Mouse (Mus musculus) CD4-positive, CD25-positive, alpha-beta regulatory T cell, adult 4 months (primary cell): ENCODE measurements at regions not wholly inside any gene's neighbourhood (a gene's known extent, or its start where the extent isn't known, plus 50 kb on each side); places are given as distances from the start of the nearest gene placed in this dataset.
A peak's percentile ranks its signal among the peaks of the same experiment; 100 is the strongest.

Experiments
- ATAC-seq: one replicate; pipeline ENCODE4 v1.8.0; 2017

DNA sequence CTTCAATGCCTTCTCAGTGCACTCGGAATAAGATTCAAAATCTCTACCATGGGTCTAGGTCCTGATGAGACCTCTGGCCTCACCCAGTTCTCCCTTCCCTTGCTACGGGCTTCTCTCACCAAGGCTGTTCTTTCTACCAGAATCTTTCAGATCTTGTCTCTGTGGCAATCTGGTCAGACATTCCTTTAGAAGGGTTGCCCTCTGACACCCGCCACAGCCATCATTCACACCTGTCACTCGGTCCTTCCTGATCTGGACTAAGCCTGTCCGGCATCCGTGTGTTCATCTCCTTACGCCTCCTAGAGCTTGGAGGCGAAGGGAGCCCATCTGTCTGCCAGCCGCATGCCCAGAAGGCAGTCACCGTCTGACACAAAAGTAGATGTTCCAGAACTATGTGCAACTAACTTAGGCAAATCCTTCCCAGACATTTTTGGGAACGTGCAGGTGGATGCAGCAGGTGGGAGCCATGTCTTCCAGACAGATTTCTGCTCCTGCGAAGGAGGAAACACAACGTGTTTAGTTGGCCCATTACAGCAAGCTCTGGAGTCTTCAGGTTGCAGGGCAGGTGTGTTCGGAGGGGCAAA is 77.7 kb downstream of the Fam76b start:
- ATAC-seq, result no peak

DNA sequence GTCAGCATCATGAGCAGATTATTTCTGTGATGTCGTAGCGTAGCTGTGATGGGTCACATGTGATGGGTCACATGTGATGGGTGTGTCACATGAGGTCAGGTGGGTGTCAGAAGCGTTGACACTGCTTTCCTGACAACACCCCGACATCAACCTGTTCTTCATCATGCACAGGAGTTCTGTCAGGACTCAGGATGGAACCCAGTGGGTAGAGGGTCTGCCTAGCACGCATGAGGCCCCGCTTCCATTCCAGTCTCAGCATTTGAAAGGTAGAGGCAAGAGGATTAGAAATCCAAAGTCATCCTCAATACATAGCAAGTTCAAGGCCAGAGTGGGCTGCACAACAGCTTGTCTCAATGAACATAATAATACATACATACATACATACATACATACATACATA is 79.2 kb downstream of the Fam76b start:
- no peak for ATAC-seq

DNA sequence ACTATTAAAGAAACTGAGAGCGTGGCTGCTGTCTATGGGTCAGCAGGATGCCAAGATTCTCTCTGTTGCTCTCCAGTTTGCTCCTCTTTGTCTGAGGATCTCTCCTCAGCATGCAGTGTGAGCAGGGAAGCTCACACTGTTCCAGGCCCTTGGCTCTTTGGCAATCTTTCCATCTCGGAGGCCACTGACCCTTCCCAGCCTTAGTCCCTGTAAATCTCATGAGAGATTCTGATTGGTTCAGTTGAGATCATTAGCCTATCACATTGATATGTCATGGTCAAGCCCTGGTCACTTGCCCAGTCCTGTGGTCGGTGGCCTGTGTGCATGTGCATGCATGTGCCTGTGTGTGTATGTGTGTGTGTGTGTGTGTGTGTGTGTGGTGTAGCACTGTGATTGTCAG is 82.1 kb downstream of the Fam76b start:
- no peak for ATAC-seq

DNA sequence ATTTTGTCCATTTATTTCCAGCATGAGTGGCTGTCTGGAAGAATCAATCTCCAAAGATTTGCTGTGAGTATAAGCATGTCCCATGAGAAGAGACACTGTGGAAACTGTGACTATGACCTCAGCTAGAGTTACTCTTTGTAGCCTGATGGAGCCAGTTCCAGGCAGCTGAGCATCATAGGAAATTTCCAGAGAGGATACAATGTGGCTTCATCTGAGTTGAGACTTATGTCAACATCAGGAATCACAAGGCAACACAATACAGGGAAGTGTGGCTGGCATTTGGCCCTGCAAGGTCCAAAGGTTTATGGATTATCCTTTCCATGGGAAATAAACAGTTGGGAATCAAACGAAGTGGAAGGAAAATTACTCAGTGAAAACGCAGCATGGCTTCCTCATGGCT is 82.6 kb downstream of the Fam76b start:
- ATAC-seq, result no peak

DNA sequence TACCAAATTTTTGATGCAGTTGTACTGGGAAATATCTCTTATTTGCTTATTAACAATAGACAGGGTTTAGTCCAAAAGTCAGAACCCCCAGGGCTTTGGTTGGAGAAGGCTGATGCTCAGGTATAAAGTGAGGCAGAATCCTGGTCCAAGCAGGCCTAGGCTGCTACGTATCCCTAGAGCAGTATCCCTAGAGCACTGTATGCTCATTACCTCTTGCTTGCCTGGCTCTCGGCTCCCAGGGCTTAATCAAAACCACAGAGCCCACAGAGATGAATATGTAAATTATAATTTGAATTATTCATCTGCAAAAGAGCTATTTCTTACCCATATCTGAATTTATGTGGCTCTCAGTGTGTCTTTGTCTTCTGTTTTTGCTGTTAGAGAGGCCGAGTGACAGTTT is 85.9 kb downstream of the Fam76b start:
- ATAC-seq, result no peak

DNA sequence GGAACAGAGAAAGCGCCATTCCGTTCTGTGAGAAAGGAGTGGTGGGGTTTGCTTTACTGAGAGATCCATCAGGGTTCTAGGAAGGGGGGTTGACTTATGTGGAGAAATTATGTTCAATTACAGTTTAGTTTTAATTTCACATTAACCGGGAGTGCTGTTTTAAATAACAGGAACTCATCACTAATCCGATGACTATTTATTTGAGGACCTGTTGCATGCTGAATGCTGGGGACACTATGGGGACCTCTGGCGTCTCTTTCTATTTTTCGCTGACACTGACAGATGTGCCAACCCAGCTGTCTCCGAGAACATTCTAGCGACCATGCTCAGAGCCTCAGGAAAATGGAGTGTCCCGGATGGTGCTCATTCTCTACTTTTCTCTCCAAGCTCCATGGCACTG is 86.6 kb downstream of the Fam76b start:
- ATAC-seq, result no peak

DNA sequence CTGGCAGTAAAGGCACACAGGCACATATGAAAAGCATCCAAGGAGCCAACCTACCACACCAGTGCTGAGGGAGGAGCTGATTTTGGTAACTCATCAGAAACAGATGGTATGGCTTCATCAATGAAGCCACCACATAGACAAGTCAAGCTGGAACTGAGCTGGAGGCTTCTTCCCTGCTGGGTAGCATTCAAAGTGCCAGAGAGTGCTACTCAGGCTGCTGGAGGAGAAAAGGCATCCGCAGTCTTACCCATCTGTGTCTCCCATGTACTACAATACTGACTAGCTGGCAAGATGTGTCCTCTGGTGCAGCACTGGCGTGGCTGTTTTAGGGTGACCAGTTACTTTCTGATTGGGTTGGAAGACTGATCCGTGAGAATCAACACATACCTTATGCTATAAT is 87.3 kb downstream of the Fam76b start:
- no peak for ATAC-seq

DNA sequence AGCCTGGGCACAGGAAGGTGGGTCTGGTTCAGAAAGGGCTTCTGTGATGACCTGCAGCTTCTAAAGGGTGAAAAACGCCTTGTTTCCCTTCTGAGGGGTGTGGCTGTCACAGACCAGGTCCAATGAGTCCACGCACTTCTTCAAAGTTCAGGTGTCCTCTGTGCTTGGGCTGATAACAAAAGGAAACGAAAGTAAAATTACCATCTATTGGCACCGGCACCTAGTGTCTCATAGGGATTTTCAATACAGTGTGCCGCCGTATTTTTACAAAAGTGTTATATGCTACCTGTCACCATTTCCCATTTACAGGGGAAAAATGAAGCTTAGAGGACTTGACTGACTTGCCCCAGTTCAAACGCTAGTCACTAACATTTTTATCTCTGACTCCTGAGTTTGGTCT is 89.3 kb downstream of the Fam76b start:
- peak; percentile 73 for ATAC-seq

DNA sequence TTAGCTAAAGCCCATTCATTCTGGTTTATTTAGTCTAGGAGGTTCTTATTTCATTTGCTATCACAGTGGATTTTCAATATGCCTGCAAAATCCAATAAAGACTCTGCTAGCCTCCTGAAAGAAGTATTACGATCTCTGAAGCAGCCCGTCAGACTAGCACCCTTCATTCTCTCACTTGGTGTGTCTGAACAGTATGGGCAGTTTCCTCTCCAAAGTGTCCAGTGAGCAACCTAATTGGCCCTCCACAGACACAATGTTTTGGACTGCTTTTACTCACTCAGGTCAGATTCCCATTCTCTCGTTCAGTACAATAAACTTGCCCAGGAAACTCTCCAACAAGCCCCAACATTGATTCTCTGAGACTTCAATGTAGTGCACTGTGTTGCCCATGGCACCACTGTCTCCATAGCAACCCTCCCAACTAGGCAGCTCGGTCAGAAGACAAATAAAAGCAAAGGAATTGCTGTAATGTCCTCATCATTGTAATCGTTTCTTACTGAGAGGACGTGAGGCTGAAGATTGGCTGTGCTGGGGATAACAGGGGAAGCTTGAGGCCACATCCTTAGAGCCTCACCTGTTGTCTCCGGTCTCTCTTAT is 91.2 kb downstream of the Fam76b start:
- ATAC-seq, result peak; percentile 13

DNA sequence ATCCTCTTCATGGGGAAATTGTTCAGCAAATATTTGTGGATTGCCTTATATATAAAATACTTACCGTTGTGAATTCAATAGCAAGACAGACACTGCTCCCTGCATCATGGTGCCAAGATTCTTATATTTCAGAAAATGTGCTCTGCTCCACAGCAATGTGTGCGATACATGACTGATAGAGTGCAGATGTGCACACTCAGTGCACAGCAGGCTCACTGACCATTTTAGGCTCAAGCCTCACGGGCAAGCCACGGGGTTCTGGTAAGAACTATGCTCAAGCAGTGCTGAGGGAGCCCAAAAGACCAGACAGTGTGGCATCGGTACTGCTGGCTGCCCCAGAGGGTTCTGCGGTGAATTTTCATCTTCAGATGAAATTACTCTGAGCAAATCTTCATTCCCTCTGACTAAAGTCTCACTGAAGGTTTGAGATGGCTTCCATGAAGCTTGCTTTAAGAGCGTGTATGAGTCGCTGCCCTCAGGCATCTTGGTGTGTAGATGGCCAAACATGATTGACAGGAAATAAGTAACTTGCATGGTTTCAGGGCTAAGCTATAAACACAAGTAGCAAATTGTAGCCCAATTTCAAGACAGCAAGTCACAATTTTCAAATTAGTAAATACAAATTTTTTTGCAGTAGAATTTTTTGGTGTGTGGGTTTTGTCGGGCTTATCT is 92.4 kb downstream of the Fam76b start:
- no peak for ATAC-seq

DNA sequence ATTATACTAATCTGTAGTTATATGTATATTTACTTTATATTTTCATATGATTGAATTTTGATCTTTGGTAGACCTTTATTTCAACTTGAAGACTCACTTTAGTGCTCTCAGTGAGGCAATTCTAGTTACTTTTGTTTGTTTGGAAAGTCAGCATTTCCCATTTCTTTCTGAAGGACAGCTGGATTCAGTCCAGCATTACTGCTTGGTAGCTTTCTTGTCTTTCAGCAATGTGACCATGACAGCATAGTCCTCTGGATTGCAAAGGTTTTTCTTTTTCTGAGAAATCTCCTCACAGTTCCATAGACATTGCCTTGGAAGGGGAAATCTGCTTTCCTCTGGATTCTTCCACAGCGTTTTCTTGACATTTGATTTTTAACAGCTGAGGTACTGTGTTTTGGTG is 93.1 kb downstream of the Fam76b start:
- ATAC-seq, result no peak

DNA sequence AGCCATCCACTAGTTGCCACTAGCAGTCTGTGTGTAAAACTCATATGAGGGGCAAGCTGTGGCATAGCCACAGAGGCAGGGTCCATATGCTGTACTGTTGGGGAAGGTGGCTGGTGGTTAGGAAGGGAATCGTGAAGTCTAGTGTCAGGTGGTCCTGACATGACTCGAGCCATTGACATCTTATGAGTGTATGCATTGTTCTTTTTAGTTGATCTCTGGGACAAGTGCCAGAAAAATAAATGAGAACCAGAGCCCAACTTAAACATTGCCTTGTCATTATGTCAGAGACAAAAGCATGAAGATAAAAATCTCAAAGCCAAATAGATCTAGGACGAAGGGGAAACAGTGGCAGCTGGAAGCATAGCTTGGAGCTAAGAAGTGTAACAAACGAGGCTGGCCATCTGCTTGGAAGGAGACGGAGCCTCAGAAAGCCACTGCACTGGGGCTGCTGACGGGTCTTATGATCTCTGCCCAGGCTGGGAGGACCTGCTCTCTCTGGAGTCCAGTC is 104.5 kb downstream of the Fam76b start:
- ATAC-seq, result no peak

DNA sequence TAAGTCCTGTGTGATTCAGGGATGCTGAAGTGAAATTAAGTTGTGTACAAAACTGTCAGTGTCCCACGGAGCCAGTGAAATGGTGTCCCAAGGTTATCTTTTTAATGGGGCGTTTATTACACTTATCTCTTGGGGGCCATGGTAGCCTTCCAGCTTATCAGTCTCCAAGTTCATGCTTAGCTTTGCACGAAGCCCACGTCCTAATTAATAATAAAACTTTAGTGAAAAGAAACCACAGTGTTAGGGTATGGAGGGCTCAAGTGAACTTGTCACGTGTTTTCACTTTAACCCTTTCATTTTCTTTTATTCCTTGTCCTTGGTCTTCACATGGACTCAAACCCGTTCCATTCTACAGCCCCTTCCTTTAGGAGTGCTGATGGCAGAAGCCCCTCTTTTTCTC is 105.9 kb downstream of the Fam76b start:
- no peak for ATAC-seq

DNA sequence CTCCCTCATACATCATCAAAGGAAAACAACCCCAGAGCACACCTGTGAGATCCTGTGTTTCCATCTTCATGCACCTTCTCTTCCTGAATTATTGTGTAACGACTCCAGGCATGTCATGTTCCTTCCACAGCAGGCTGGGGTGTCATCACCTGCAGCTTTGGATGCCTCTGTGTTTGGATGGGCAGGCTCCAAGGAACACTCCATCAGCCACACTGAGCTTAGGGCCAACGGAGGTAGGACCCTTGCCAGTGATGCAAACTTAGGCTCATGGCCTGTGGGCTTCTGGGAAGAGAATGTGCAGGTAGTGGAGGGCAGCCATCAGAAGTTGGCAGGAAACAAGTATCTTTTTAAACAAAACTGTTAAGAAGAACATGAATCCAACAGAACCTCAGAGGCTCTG is 109.8 kb downstream of the Fam76b start:
- ATAC-seq, result no peak

DNA sequence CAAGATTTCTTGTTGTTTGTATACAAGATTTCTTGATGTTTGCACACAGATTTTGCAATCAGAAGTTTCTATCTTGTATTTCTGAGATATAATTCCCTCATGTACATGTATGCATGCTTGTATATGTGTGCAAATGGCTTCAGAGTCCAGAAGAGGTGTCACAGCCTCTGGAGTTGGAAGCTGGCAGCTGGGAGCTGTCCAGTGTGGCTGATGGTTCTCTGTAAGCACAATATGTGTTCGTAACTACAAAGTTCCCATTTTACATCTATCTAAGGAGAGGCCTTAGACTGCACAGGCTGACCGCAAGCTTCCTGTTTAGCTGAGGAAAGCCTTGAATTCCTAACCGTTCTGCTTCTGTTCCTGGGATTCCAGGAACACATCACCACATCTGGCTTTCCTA is 119.0 kb downstream of the Fam76b start:
- ATAC-seq, result no peak

DNA sequence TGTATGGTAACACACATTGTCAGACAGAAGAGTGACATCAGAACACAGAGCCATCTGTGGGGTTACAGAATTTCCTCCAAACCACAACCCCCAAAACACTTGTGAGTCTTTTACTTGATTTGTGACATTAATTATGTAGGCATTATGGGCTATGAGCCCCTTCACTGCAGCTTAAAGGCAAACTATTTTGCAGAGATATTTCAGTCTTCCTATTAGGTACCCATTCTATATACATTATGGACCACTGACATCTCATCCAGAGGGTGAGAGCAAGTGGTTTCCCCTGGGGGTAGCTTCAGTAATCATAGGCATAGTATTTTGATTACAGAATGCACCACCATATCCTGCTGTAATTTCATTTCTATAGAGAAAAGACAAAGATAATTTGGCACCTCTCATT is 124.6 kb downstream of the Fam76b start:
- no peak for ATAC-seq

DNA sequence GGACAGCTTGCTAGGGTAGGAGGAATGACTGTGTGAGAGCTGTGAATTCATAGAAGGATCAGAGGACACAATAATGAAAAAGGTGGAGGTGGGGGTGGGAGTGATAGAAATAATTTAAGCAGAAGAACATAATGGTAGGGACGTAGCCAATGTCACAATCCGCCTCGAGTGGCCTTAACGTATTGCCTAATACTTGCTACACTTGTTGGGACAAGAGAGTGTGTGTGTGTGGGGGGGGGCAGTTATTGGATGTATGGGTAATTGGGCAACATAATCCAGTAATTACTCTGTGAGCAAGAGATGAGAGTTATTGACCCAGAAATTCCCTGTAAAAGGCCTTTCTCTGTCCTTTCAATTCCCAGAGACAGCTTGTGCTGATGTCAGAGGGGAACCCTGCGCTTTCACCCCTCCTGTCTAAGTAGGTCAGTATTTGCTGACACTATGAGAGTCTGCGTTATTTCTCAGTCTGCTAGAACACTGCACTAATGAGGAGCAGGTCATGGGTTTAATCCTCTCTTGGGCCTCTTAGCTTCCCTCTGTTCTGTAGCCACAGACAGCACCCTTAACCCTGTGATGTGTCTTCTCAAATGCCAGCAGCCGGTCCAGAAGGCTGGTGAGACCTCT is 135.7 kb downstream of the Fam76b start:
- ATAC-seq, result no peak

DNA sequence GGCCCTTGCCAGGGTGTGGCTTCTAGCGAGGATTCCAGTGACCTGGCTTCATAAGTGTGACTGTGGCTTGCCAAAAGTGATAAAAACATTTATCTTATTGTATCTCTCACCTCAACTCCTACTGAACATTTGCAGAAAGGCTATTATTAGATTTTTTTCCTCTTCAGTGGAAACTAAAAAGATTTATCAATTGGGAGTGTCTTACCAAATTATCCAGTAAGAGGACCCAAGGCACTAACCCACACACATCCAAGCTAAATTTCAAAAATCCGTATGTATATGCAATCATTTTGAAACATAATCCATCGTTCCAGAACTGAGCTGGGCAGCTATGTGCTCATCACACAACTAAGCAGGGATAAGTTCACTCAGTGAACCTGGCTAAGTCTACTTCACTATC is 136.3 kb downstream of the Fam76b start:
- ATAC-seq, result no peak

DNA sequence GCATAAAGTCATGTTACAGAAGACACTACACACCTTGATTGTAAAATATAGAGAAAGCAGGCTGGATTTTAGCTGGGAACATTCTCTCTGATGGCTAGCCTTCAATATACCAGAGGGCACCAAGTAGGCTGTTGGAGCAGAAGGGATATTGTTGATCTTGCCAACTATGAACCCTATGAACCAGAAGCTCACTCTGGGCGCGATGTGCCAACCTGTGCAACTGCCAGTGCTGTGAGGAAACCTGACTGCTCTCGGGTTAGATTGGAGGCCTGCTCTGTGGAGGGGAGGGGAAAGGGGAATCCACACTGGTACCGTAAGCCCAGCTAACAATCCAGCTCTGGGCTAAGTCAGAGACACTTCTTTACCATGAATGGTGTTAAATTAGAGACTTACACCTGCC is 136.7 kb downstream of the Fam76b start:
- no peak for ATAC-seq

DNA sequence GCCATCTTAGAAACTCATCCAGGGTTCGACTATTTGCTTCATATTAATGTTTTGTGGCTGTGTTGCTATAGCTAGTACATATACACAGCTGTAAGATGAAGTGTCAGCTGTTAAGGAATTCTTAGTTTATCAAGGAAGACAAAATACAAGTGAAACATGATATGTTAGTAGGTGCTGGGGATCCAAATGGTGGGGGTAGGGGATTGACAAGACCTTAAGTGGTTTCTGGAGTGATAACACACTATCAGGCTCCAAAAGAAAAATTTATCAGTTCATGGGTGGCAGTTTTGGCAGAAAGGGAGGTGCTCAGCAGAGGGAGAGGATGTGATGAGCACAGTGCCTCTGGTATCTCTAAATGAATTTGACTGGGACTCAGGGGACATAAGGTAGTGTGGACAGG is 138.7 kb downstream of the Fam76b start:
- ATAC-seq, result no peak

DNA sequence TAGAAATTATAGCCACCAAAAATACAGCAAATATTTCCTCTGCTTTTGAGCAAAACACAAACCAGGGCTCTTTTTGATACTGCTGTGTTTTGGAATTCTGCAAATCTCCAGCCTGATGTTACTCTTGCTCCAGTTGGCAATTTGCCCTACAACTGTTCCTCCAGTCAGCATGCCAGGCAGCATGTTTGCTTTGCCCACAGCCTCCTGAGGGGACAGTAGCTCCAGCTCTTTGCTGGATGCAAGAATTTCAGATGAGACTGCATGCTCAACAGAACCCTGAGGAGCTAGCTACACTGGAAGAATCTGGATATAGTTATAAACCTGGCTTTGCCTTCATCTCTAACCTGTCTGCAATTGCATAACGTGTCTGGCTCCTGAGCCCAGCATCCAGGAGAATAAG is 141.7 kb downstream of the Fam76b start:
- ATAC-seq, result no peak

DNA sequence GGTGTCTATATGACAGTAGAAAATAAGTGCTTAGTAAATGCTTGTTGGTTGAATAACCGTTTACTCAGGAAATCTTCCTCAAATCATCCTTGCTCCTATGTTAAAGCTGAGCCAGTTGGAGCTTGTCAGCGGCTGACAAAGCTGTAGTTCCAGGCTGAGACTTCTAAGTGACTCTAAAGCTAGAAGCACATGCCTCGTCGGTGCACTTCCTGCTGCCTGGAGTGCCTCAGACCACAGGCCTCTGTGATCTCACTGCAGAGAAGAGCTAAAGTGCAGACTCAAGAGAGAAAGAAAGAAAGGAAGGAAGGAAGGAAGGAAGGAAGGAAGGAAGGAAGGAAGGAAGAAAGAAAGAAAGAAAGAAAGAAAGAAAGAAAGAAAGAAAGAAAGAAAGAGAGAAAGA is 146.1 kb downstream of the Fam76b start:
- peak; percentile 65 for ATAC-seq

DNA sequence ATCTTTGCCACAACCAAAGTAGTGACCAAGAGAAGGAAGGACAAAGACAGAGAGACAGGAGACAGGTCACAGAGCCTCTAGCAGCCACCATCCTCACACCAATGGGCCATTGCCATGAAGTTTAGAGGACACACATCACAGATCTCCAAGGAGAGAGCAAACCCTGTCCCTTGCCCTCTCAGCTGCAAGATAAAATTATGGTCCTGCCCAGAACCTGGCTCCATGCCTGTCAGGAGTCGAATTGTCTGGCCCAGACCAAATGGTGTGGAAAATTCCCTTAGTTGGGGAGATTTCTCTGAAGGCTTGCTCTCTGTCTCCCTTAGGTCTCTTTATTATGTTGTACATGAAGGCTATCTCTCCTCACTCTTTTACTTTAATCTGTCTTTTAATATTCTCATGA is 147.4 kb downstream of the Fam76b start:
- no peak for ATAC-seq

DNA sequence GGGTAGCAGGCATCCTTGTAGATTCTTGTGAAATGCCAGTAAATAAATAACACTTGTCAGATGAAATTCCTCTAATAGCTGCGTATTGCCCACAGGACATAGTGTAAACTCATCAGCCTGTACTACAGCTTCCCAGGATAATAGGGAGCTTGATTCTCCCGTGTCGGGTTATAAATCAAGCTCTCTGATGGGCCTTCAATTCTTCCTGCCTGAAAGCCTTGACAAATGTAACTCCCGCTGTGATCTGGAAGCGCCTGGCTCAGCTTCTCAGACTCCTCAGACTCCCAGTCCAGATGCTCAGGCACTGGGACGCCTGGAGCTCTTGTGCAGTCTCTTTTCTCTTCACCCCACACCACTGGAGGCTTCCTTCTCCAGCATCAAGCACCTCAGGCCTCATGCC is 151.3 kb downstream of the Fam76b start:
- no peak for ATAC-seq
